In genomic region chr17:31843891-31844290, GRCm38 (mm10) we compare ENCODE assay signal across 14 mouse cellular contexts. TPM values are rescaled to one million over a fixed set of nuclear protein-coding genes. Genes with fewer than 3 reads are reported as not detected.
DNase-seq lines count a peak whose midpoint lies in the region; ATAC-seq and TF ChIP-seq lines count a peak whose summit lies in the region.
"Had no signal": no experiment of that assay in that cellular context is flagged by ENCODE, and none has a peak within 500 bp of the region (broad histone marks: within the 10 kb centered on the region; RNA-seq: fewer than 3 reads in every experiment).

No protein-coding gene starts in this region.

- H3K4me1 ChIP-seq in liver, postnatal 0 days (ENCODE audit: insufficient read depth) = peaks cover 46% of the 10 kb centered on the region
- H3K4me1 ChIP-seq in liver, embryonic 11.5 days (replicated peaks; ENCODE audit: control insufficient read depth, insufficient read depth, low read length) = peaks cover 14% of the 10 kb centered on the region
- peaks cover 74% of the 10 kb centered on the region for H3K4me1 ChIP-seq in embryonic facial prominence, embryonic 15.5 days
- H3K4me1 ChIP-seq in hindbrain, embryonic 13.5 days (replicated peaks) = peaks cover 8% of the 10 kb centered on the region
- H3K4me1 ChIP-seq: midbrain, embryonic 15.5 days had no signal

- ATAC-seq in liver, postnatal 0 days = no peak
- ATAC-seq in liver, embryonic 11.5 days (replicated peaks; ENCODE audit: low FRiP score) = no peak
- ATAC-seq in embryonic facial prominence, embryonic 15.5 days (ENCODE audit: insufficient number of reproducible peaks, low FRiP score, low TSS enrichment, low read depth) = no peak
- ATAC-seq in hindbrain, embryonic 13.5 days (ENCODE audit: low FRiP score) = no peak
- ATAC-seq: intestine, embryonic 16.5 days; midbrain, embryonic 15.5 days had no signal

- peaks cover 47% of the 10 kb centered on the region for H3K36me3 ChIP-seq in liver, postnatal 0 days (replicated peaks; ENCODE audit: insufficient read depth, low read length)
- peaks cover 34% of the 10 kb centered on the region for H3K36me3 ChIP-seq in liver, embryonic 11.5 days (ENCODE audit: control insufficient read depth, insufficient read depth, low read length)
- H3K36me3 ChIP-seq in embryonic facial prominence, embryonic 15.5 days = peaks cover 53% of the 10 kb centered on the region
- H3K36me3 ChIP-seq in hindbrain, embryonic 13.5 days = peaks cover 54% of the 10 kb centered on the region

- no peak for TF ChIP-seq CTCF in liver, postnatal 0 days (IDR thresholded peaks at IDR 0.05; ENCODE audit: low read depth)

- H3K27ac ChIP-seq in liver, postnatal 0 days (ENCODE audit: low read depth) = peak overlapping the region; percentile 80; the same call in 1 of the 2 replicates
- H3K27ac ChIP-seq in liver, embryonic 11.5 days (ENCODE audit: low read depth, low read length) = no peak overlapping the region
- peak overlapping the region; percentile 92 for H3K27ac ChIP-seq in embryonic facial prominence, embryonic 15.5 days (replicated peaks)
- H3K27ac ChIP-seq in hindbrain, embryonic 13.5 days = no peak overlapping the region
- H3K27ac ChIP-seq: hindbrain, embryonic 10.5 days; macrophage; midbrain, embryonic 15.5 days; neural tube, embryonic 12.5 days had no signal

- H3K4me2 ChIP-seq in liver, postnatal 0 days (ENCODE audit: low read depth, low read length) = no peak overlapping the region
- H3K4me2 ChIP-seq in liver, embryonic 11.5 days = no peak overlapping the region
- H3K4me2 ChIP-seq in embryonic facial prominence, embryonic 15.5 days (replicated peaks) = no peak overlapping the region
- H3K4me2 ChIP-seq in hindbrain, embryonic 13.5 days = no peak overlapping the region
- H3K4me2 ChIP-seq: midbrain, embryonic 15.5 days; neural tube, embryonic 12.5 days had no signal

- H3K9ac ChIP-seq in liver, postnatal 0 days (replicated peaks) = no peak overlapping the region
- H3K9ac ChIP-seq in liver, embryonic 11.5 days (ENCODE audit: low read depth, low read length) = no peak overlapping the region
- no peak overlapping the region for H3K9ac ChIP-seq in embryonic facial prominence, embryonic 15.5 days
- H3K9ac ChIP-seq in hindbrain, embryonic 13.5 days = no peak overlapping the region
- H3K9ac ChIP-seq: midbrain, embryonic 15.5 days; neural tube, embryonic 12.5 days had no signal

- DNase-seq in heart, adult 18-20 months = peak; percentile 64 to 72
- DNase-seq in heart, adult 9 months (ENCODE audit: low spot score in 2 of 2) = no peak
- no peak for DNase-seq in liver, postnatal 0 days
- DNase-seq in liver, embryonic 11.5 days (ENCODE audit: low spot score) = no peak
- peak; percentile 50 for DNase-seq in skeletal muscle tissue, adult 2 months (ENCODE audit: low read depth, low spot score)
- no peak for DNase-seq in embryo, embryonic 9.5 days (ENCODE audit: extremely low spot score)
- DNase-seq: cerebellum, adult 18-20 months had no signal

- H3K27me3 ChIP-seq in liver, postnatal 0 days (ENCODE audit: insufficient read depth, low read length) = no peaks in the 10 kb centered on the region
- no peaks in the 10 kb centered on the region for H3K27me3 ChIP-seq in liver, embryonic 11.5 days (replicated peaks; ENCODE audit: control insufficient read depth, insufficient read depth, low read length)
- no peaks in the 10 kb centered on the region for H3K27me3 ChIP-seq in embryonic facial prominence, embryonic 15.5 days
- H3K27me3 ChIP-seq in hindbrain, embryonic 13.5 days = no peaks in the 10 kb centered on the region
- H3K27me3 ChIP-seq: midbrain, embryonic 15.5 days; neural tube, embryonic 12.5 days had no signal

- 60% methylated on average over 1 of the region's 1 CpGs for WGBS in liver, postnatal 0 days (ENCODE audit: insufficient replicate concordance)
- 79% methylated on average over 1 of the region's 1 CpGs for WGBS in liver, embryonic 11.5 days
- 63% methylated on average over 1 of the region's 1 CpGs for WGBS in embryonic facial prominence, embryonic 15.5 days
- WGBS in hindbrain, embryonic 13.5 days = 79% methylated on average over 1 of the region's 1 CpGs

- H3K9me3 ChIP-seq in liver, postnatal 0 days (ENCODE audit: low read length) = no peaks in the 10 kb centered on the region
- no peaks in the 10 kb centered on the region for H3K9me3 ChIP-seq in liver, embryonic 11.5 days (ENCODE audit: control insufficient read depth, low read length)
- H3K9me3 ChIP-seq in embryonic facial prominence, embryonic 15.5 days (replicated peaks) = no peaks in the 10 kb centered on the region
- no peaks in the 10 kb centered on the region for H3K9me3 ChIP-seq in hindbrain, embryonic 13.5 days
- H3K9me3 ChIP-seq: hindbrain, embryonic 10.5 days; midbrain, embryonic 15.5 days; neural tube, embryonic 12.5 days had no signal

- H3K4me3 ChIP-seq in liver, postnatal 0 days (ENCODE audit: low read depth, low read length) = no peak overlapping the region
- no peak overlapping the region for H3K4me3 ChIP-seq in liver, embryonic 11.5 days (ENCODE audit: low read depth, low read length)
- no peak overlapping the region for H3K4me3 ChIP-seq in embryonic facial prominence, embryonic 15.5 days (replicated peaks)
- no peak overlapping the region for H3K4me3 ChIP-seq in hindbrain, embryonic 13.5 days
- H3K4me3 ChIP-seq: hindbrain, embryonic 10.5 days; midbrain, embryonic 15.5 days; neural tube, embryonic 12.5 days had no signal

- TF ChIP-seq EP300 in liver, postnatal 0 days (IDR thresholded peaks at IDR 0.05; ENCODE audit: low read depth) = no peak

RNA-seq across cellular contexts. Expression of gene Sik1, which starts 11.7 kb away (rescaled TPM):
- 10 to 100 TPM; 50.5 to 54.1 TPM for total RNA-seq in heart, adult 18-20 months (2021)
- polyA plus RNA-seq in liver, postnatal 0 days (2015; fragmentation: Nextera tagmentation; extraction: Ambion mirVana) = 7.8 and 8.1 TPM in 2 replicates
- 10.4 and 11.2 TPM in 2 replicates for polyA plus RNA-seq in liver, embryonic 11.5 days (2014; fragmentation: Nextera tagmentation; extraction: Ambion mirVana)
- polyA plus RNA-seq in embryonic facial prominence, embryonic 15.5 days (2015; fragmentation: Nextera tagmentation; extraction: Ambion mirVana) = 33.6 and 35.5 TPM in 2 replicates
- 20.1 and 23.4 TPM in 2 replicates for polyA plus RNA-seq in hindbrain, embryonic 13.5 days (2015; fragmentation: Nextera tagmentation; extraction: Ambion mirVana)

Comparison
In these comparisons a context has a peak if more than half of its experiments do, and no peak if none do; other contexts are left out.
1. DNase-seq: peak in heart, adult 18-20 months (2 of 2) and skeletal muscle tissue, adult 2 months (single experiment); none in heart, adult 9 months (0 of 2), liver, postnatal 0 days (single experiment), liver, embryonic 11.5 days (single experiment) and embryo, embryonic 9.5 days (single experiment).
2. H3K27ac ChIP-seq: peak in liver, postnatal 0 days (single experiment) and embryonic facial prominence, embryonic 15.5 days (single experiment); none in liver, embryonic 11.5 days (single experiment) and hindbrain, embryonic 13.5 days (single experiment).